Mouse (Mus musculus) kidney, postnatal 36 days (tissue): ENCODE data around the gene Ccr8.

Experiments used
- DNase-seq, 2 experiments: peaks; one replicate each; pipeline ENCODE4 v3.0.0; 2021 to 2022; ENCODE audit warnings: mixed read lengths in 2 of 2

Ccr8 gene

GRCm38 (mm10) chr9:120133755-120134475 lies 42.0 kb downstream of the Ccr8 start:
- DNase-seq: no peak

- no peak for DNase-seq
Observed at GRCm38 (mm10) chr9:120134529-120135160, 42.7 kb downstream of the Ccr8 start.

GRCm38 (mm10) chr9:120135454-120135853 lies 43.5 kb downstream of the Ccr8 start:
- no peak for DNase-seq

GRCm38 (mm10) chr9:120140652-120141051 lies 48.7 kb downstream of the Ccr8 start:
- DNase-seq: peak; percentile 64 to 92

- no peak for DNase-seq
Observed at GRCm38 (mm10) chr9:120144474-120144873, 52.6 kb downstream of the Ccr8 start.
